Mouse (Mus musculus) midbrain, embryonic 10.5 days (tissue): Measurements from ENCODE around the gene Havcr2. TPM values are rescaled to one million over a fixed set of nuclear protein-coding genes. Genes with fewer than 3 reads are reported as not detected.
"Not testable (repeated sequence)": the region's sequence is repeated elsewhere in the genome, so short reads cannot be mapped to it uniquely, and the experiment has no call there.

Source experiments
- DNase-seq: peaks from one replicate; pipeline ENCODE4 v3.0.0-alpha.2; 2017; ENCODE audit warnings: low spot score
- H3K27ac ChIP-seq: fragments of 300-500 bp; sonication (generic); replicated peaks from 2 replicates; pipeline ENCODE4 v1.5.1; 2016; ENCODE audit warnings: mild to moderate bottlenecking
- H3K27me3 ChIP-seq: fragments of 300-500 bp; sonication (generic); 2 replicates; pipeline ENCODE4 v1.6.1; 2016; ENCODE audit warnings: low read depth, mild to moderate bottlenecking; ENCODE audit not compliant: poor library complexity, severe bottlenecking
- H3K36me3 ChIP-seq: fragments of 300-500 bp; sonication (generic); 2 replicates; pipeline ENCODE4 v1.6.1; 2016; ENCODE audit warnings: mild to moderate bottlenecking, moderate library complexity
- H3K4me1 ChIP-seq: fragments of 300-500 bp; sonication (generic); 2 replicates; pipeline ENCODE4 v1.6.1; 2016
- H3K4me3 ChIP-seq: fragments of 300-500 bp; sonication (generic); 2 replicates; pipeline ENCODE4 v1.5.1; 2016; ENCODE audit warnings: mild to moderate bottlenecking, moderate library complexity
- H3K9me3 ChIP-seq: fragments of 300-500 bp; sonication (generic); replicated peaks from 2 replicates; pipeline ENCODE4 v1.6.1; 2016; ENCODE audit warnings: mild to moderate bottlenecking
- whole genome bisulfite sequencing: fragments of 180-500 bp; shearing (Covaris S2); methylation state at CpG from one replicate; pipeline ENCODE4 v1.1.7; 2016; 5-methylcytosine and 5-hydroxymethylcytosine counted together
- polyA plus RNA-seq: library from polyadenylated mRNA; unstranded; fragments of >200 nt; fragmentation: Nextera tagmentation; extraction: Ambion mirVana; gene quantifications from 2 replicates; pipeline ENCODE4 v1.2.1, GENCODE M21; 2016

Havcr2 gene
- polyA plus RNA-seq, 1 experiment from 2014 or later: 0.04 TPM

GRCm38 (mm10) chr11:46479311-46479710, 24.6 kb downstream of the Havcr2 start:
- H3K9me3 ChIP-seq: no peaks in the 10 kb centered on the region
- no peaks in the 10 kb centered on the region for H3K4me1 ChIP-seq
- H3K36me3 ChIP-seq: no peaks in the 10 kb centered on the region
- no peak for DNase-seq
- WGBS: 90% methylated on average over 9 of the region's 9 CpGs
- no peak overlapping the region for H3K4me3 ChIP-seq
- no peak overlapping the region for H3K27ac ChIP-seq
- no peaks in the 10 kb centered on the region for H3K27me3 ChIP-seq

- no peak for DNase-seq
- no peaks in the 10 kb centered on the region for H3K27me3 ChIP-seq
- no peaks in the 10 kb centered on the region for H3K36me3 ChIP-seq
- no peak overlapping the region for H3K27ac ChIP-seq
- no peaks in the 10 kb centered on the region for H3K4me1 ChIP-seq
- H3K9me3 ChIP-seq: no peaks in the 10 kb centered on the region
- H3K4me3 ChIP-seq: no peak overlapping the region
- 86% methylated on average over 7 of the region's 7 CpGs for WGBS
Observed at GRCm38 (mm10) chr11:46480517-46480916, 25.8 kb downstream of the Havcr2 start.

- 36% methylated on average over 1 of the region's 1 CpGs for WGBS
- no peak overlapping the region for H3K4me3 ChIP-seq
- DNase-seq: no peak
- H3K36me3 ChIP-seq: no peaks in the 10 kb centered on the region
- no peaks in the 10 kb centered on the region for H3K4me1 ChIP-seq
- no peaks in the 10 kb centered on the region for H3K27me3 ChIP-seq
- no peaks in the 10 kb centered on the region for H3K9me3 ChIP-seq
- no peak overlapping the region for H3K27ac ChIP-seq
Observed at GRCm38 (mm10) chr11:46488231-46488630, 33.5 kb downstream of the Havcr2 start.

- WGBS: 88% methylated on average over 2 of the region's 2 CpGs
- DNase-seq: no peak
- Histone ChIP-seq H3K4me3 (no peak overlapping the region), H3K4me1 (no peaks in the 10 kb centered on the region), H3K27me3 (no peaks in the 10 kb centered on the region), H3K27ac (no peak overlapping the region), H3K36me3 (no peaks in the 10 kb centered on the region), H3K9me3 (no peaks in the 10 kb centered on the region)
Observed at GRCm38 (mm10) chr11:46488650-46489049, 33.9 kb downstream of the Havcr2 start.

GRCm38 (mm10) chr11:46507146-46507545, 52.4 kb downstream of the Havcr2 start:
- no peaks in the 10 kb centered on the region for H3K27me3 ChIP-seq
- no peak overlapping the region for H3K4me3 ChIP-seq
- H3K36me3 ChIP-seq: no peaks in the 10 kb centered on the region
- no peak for DNase-seq
- H3K27ac ChIP-seq: no peak overlapping the region
- WGBS: 79% methylated on average over 3 of the region's 3 CpGs
- no peaks in the 10 kb centered on the region for H3K4me1 ChIP-seq
- no peaks in the 10 kb centered on the region for H3K9me3 ChIP-seq

- Histone ChIP-seq H3K27ac (no peak overlapping the region), H3K4me3 (no peak overlapping the region), H3K4me1 (no peaks in the 10 kb centered on the region), H3K36me3 (no peaks in the 10 kb centered on the region), H3K27me3 (no peaks in the 10 kb centered on the region), H3K9me3 (no peaks in the 10 kb centered on the region)
- WGBS: 95% methylated on average over 5 of the region's 5 CpGs
- DNase-seq: no peak
Observed at GRCm38 (mm10) chr11:46509900-46510299, 55.2 kb downstream of the Havcr2 start.

GRCm38 (mm10) chr11:46521341-46521740, 66.6 kb downstream of the Havcr2 start:
- DNase-seq, H3K27me3 ChIP-seq, H3K27ac ChIP-seq, H3K4me3 ChIP-seq, H3K9me3 ChIP-seq, H3K36me3 ChIP-seq, H3K4me1 ChIP-seq: not testable (repeated sequence)
- WGBS: 86% methylated on average over 5 of the region's 5 CpGs

GRCm38 (mm10) chr11:46522719-46523118, 68.0 kb downstream of the Havcr2 start:
- Histone ChIP-seq H3K36me3 (no peaks in the 10 kb centered on the region), H3K4me1 (no peaks in the 10 kb centered on the region), H3K9me3 (no peaks in the 10 kb centered on the region), H3K27ac (no peak overlapping the region), H3K4me3 (no peak overlapping the region), H3K27me3 (no peaks in the 10 kb centered on the region)
- no peak for DNase-seq
- whole genome bisulfite sequencing: 70% methylated on average over 3 of the region's 3 CpGs

GRCm38 (mm10) chr11:46523912-46524311, 69.2 kb downstream of the Havcr2 start, which contains the start of gene Gm12169:
TSS of gene Gm12169 (plus strand) at chr11:46524212.
- H3K27me3 ChIP-seq: no peaks in the 10 kb centered on the region
- WGBS: 95% methylated on average over 2 of the region's 2 CpGs
- no peaks in the 10 kb centered on the region for H3K9me3 ChIP-seq

GRCm38 (mm10) chr11:46530149-46530548, 75.4 kb downstream of the Havcr2 start:
- H3K36me3 ChIP-seq: no peaks in the 10 kb centered on the region
- WGBS: 85% methylated on average over 4 of the region's 4 CpGs

More at GRCm38 (mm10) chr11:46523912-46524311, 69.2 kb downstream of the Havcr2 start, which contains the start of gene Gm12169:
- DNase-seq: no peak
- Histone ChIP-seq H3K36me3 (no peaks in the 10 kb centered on the region), H3K4me1 (no peaks in the 10 kb centered on the region), H3K4me3 (no peak within 1 kb of the TSS), H3K27ac (no peak within 1 kb of the TSS)

More at GRCm38 (mm10) chr11:46530149-46530548, 75.4 kb downstream of the Havcr2 start:
- no peak overlapping the region for H3K27ac ChIP-seq
- H3K4me1 ChIP-seq: no peaks in the 10 kb centered on the region
- no peaks in the 10 kb centered on the region for H3K9me3 ChIP-seq
- no peaks in the 10 kb centered on the region for H3K27me3 ChIP-seq
- no peak overlapping the region for H3K4me3 ChIP-seq
- no peak for DNase-seq

Other genes starting within 250 kb of the Havcr2 start
- gene Fndc9, start 219.4 kb upstream of the Havcr2 start, polyA plus RNA-seq: 0.51 and 0.75 TPM in 2 replicates
- 20.4 and 27.9 TPM in 2 replicates for gene Cyfip2, start 142.1 kb upstream of the Havcr2 start, polyA plus RNA-seq
- gene Itk, start 65.4 kb upstream of the Havcr2 start, polyA plus RNA-seq: 0.04 TPM in 1 of 2 replicates, not detected in the other
- not detected in 2 replicates for gene Fam71b, start 58.4 kb upstream of the Havcr2 start, polyA plus RNA-seq
- 95.2 and 97.2 TPM in 2 replicates for gene Med7, start 18.0 kb upstream of the Havcr2 start, polyA plus RNA-seq
- not detected in 2 replicates for gene Gm12169, start 69.3 kb downstream of the Havcr2 start, polyA plus RNA-seq
- gene BC053393, start 116.6 kb downstream of the Havcr2 start, polyA plus RNA-seq: not detected in 2 replicates
- not detected in 2 replicates for gene Dppa1, start 174.3 kb downstream of the Havcr2 start, polyA plus RNA-seq